In genomic region chr10:115796072-115796788, GRCm38 (mm10) we compare ENCODE assay signal across 19 mouse cellular contexts. TPM values are rescaled to one million over a fixed set of nuclear protein-coding genes. Genes with fewer than 3 reads are reported as not detected.
"Had no signal": no experiment of that assay in that cellular context is flagged by ENCODE, and none has a peak within 500 bp of the region (broad histone marks: within the 10 kb centered on the region; RNA-seq: fewer than 3 reads in every experiment).

No protein-coding gene starts in this region.

- H3K27ac ChIP-seq: liver, embryonic 15.5 days; lung, embryonic 15.5 days; midbrain, embryonic 10.5 days; neural tube, embryonic 13.5 days; neural tube, embryonic 15.5 days had no signal

- H3K4me2 ChIP-seq: liver, embryonic 15.5 days; lung, embryonic 15.5 days; neural tube, embryonic 13.5 days; neural tube, embryonic 15.5 days had no signal

- H3K27me3 ChIP-seq: liver, embryonic 15.5 days; lung, embryonic 15.5 days; neural tube, embryonic 13.5 days; neural tube, embryonic 15.5 days had no signal

- H3K9me3 ChIP-seq: liver, embryonic 15.5 days; lung, embryonic 15.5 days; midbrain, embryonic 10.5 days; neural tube, embryonic 13.5 days; neural tube, embryonic 15.5 days had no signal

- H3K4me1 ChIP-seq: liver, embryonic 15.5 days; lung, embryonic 15.5 days; neural tube, embryonic 13.5 days; neural tube, embryonic 15.5 days had no signal

- ATAC-seq: liver, postnatal 0 days; lung, postnatal 0 days; midbrain, embryonic 16.5 days had no signal

- H3K9ac ChIP-seq: liver, embryonic 15.5 days; liver, postnatal 0 days; lung, embryonic 15.5 days; neural tube, embryonic 13.5 days; neural tube, embryonic 15.5 days had no signal

- DNase-seq: liver, postnatal 0 days; lung, adult 2 months; lung, postnatal 4 days; midbrain, embryonic 14.5 days; right cerebral cortex, adult 18-20 months; right cerebral cortex, postnatal 25 days; right cerebral cortex, postnatal 4 days; spleen, adult 18-20 months; thymus, adult 18-20 months; thymus, postnatal 14 days; thymus, postnatal 36 days had no signal

- H3K36me3 ChIP-seq: liver, embryonic 15.5 days; lung, embryonic 15.5 days; midbrain, embryonic 10.5 days; neural tube, embryonic 13.5 days; neural tube, embryonic 15.5 days had no signal

- H3K4me3 ChIP-seq: liver, embryonic 15.5 days; lung, embryonic 15.5 days; midbrain, embryonic 10.5 days; myocyte; neural tube, embryonic 13.5 days; neural tube, embryonic 15.5 days had no signal

RNA-seq across cellular contexts. Expression of gene Tspan8, which starts 20.4 kb away (rescaled TPM):
- polyA plus RNA-seq: midbrain, embryonic 14.5 days had no signal
